Mouse (Mus musculus) forebrain, embryonic 16.5 days (tissue): ENCODE data around the gene Inhbc. TPM values are rescaled to one million over a fixed set of nuclear protein-coding genes. Genes with fewer than 3 reads are reported as not detected.

Experiments used
- ATAC-seq: fragments of 200-750 bp; cut with Nextera tagmentation; 2 replicates; pipeline ENCODE4 v1.8.0; 2017; ENCODE audit warnings: mild to moderate bottlenecking, moderate library complexity
- H3K27ac ChIP-seq: fragments of 300-500 bp; sonication (generic); 2 replicates; pipeline ENCODE4 v1.5.1; 2014; ENCODE audit warnings: low read length, control low read depth
- H3K27me3 ChIP-seq: fragments of 300-500 bp; sonication (generic); replicated peaks from 2 replicates; pipeline ENCODE4 v1.6.1; 2014; ENCODE audit warnings: low read length; ENCODE audit not compliant: control insufficient read depth, insufficient read depth
- H3K36me3 ChIP-seq: fragments of 300-500 bp; sonication (generic); 2 replicates; pipeline ENCODE4 v1.6.1; 2014; ENCODE audit not compliant: control insufficient read depth, insufficient read depth
- H3K4me1 ChIP-seq: fragments of 300-500 bp; sonication (generic); replicated peaks from 2 replicates; pipeline ENCODE4 v1.6.1; 2014; ENCODE audit warnings: low read length; ENCODE audit not compliant: control insufficient read depth, insufficient read depth
- H3K4me2 ChIP-seq: fragments of 300-500 bp; sonication (generic); 2 replicates; pipeline ENCODE4 v1.6.1; 2014; ENCODE audit warnings: mild to moderate bottlenecking, low read length, control low read depth
- H3K4me3 ChIP-seq: fragments of 300-500 bp; sonication (generic); replicated peaks from 2 replicates; pipeline ENCODE4 v1.5.1; 2014; ENCODE audit warnings: mild to moderate bottlenecking, low read length, control low read depth
- H3K9ac ChIP-seq: fragments of 300-500 bp; sonication (generic); replicated peaks from 2 replicates; pipeline ENCODE4 v1.6.1; 2014; ENCODE audit warnings: low read depth, low read length, control low read depth
- H3K9me3 ChIP-seq: fragments of 300-500 bp; sonication (generic); 2 replicates; pipeline ENCODE4 v1.6.1; 2016; ENCODE audit warnings: low read length; ENCODE audit not compliant: control insufficient read depth
- WGBS: fragments of 180-500 bp; shearing (Covaris S2); extraction: QIAGEN DNeasy Blood & Tissue Kit; methylation state at CpG from one replicate; pipeline ENCODE4 v1.1.7; 2014; 5-methylcytosine and 5-hydroxymethylcytosine counted together
- polyA plus RNA-seq: library from polyadenylated mRNA; unstranded; fragments of >200 nt; fragmentation: Nextera tagmentation; extraction: Ambion mirVana; gene quantifications from 2 replicates; pipeline ENCODE4 v1.2.1, GENCODE M21; 2015

Inhbc gene
- polyA plus RNA-seq, 1 experiment from 2014 or later = not detected

DNA sequence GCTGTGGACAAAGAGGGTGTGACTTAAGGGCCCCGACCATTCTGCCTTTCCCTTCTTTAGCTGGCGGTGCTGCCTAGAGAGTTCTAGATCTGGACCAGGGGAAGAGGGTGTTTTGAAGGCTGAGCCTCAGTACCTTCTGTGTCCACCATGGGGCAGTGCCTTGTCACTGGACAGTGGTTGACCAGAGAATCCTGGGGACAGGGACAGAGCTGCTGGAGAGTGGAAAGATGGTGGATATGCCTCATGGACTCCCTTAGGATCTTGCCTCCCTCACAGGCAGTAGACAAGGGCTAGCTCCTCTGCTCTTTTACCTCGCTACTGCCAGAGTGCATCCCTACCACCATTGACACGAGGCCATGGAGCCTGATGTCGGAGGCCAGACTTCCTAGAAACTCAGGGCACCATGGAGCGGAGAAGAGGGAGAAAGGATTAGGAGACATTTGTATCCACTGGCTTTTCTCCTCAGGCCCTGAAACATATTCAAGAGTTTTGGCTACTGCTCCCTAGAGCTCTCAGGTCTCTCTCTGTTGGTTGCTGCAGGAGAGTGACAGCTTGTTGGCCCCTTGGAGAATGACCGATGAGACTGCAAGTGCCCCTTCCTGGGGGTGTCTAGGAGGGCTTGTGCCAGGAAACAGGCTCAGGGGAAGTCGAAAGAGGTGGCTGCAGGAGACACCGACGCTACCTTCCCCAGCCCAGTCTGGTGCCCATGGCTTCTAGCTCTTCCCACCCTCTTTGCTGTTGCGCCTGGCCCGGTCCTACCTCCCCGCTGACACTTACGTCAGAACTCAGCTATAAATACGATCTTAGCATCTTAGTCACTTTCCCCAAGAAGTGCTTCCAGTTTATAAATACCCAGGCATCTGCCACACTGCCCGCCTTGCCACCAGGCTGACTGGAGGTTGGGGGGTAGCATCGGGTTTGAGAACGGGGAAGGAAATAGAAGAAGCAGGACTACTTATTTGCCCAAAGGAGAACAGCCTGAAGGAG, 16.0 kb downstream of the Inhbc start, which contains the start of gene Inhbe:
Gene Inhbe, minus strand, starts transcription at position 503 of the 987 bp plus-strand sequence.
- H3K27me3 ChIP-seq = no peaks in the 10 kb centered on the region; the same call in 1 of the 2 replicates
- no peak within 1 kb of the TSS for H3K9ac ChIP-seq
- 86% methylated on average over 18 of the region's 18 CpGs for WGBS
- H3K9me3 ChIP-seq = no peaks in the 10 kb centered on the region
- H3K4me2 ChIP-seq = no peak within 1 kb of the TSS
- H3K27ac ChIP-seq = no peak within 1 kb of the TSS
- ATAC-seq = no peak
- H3K36me3 ChIP-seq = no peaks in the 10 kb centered on the region
- no peaks in the 10 kb centered on the region for H3K4me1 ChIP-seq
- H3K4me3 ChIP-seq = no peak within 1 kb of the TSS

DNA sequence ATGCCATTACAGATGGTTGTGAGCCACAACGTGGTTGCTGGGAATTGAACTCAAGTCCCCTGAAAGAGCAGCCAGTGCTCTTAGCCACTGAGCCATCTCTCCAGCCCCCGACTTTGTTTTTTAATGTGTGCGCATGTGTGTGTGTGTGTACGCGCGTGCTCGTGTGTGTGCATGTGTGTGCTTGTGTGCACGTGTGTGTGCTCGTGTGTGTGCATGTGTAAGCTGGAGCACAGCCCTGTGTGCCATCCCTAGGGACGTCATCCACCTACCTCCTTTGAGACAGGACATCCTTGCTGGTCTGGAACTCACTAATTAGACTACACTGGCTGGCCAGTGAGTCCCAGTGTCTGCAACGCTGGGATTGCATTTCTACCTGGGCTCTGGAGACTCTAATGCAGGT, 17.5 kb downstream of the Inhbc start:
- Histone ChIP-seq H3K27me3 (no peaks in the 10 kb centered on the region; the same call in 1 of the 2 replicates), H3K4me2 (no peak overlapping the region), H3K9ac (no peak overlapping the region), H3K27ac (no peak overlapping the region), H3K4me1 (no peaks in the 10 kb centered on the region), H3K36me3 (no peaks in the 10 kb centered on the region), H3K4me3 (no peak overlapping the region), H3K9me3 (no peaks in the 10 kb centered on the region)
- 92% methylated on average over 11 of the region's 11 CpGs for WGBS
- no peak for ATAC-seq

DNA sequence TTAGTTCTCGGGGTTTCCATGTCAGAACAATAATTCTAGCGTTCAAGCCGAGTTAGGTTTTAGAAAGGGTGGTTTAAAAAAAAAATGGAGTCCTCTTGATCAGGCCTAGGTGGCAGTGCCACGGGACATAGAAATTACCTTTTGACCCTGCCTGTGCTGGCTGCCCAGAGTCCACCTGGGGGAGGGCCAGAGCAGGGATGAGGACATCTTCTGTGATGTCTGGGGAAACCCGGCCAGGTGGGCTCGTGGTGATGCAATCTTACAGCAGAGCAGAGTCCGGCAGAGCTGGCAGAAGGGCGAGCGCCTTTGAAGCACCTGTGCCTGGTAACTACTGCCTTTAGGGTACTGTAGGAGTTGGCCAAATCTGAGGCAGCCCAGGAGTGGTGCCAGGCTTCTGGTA, 18.0 kb downstream of the Inhbc start:
- H3K9me3 ChIP-seq = no peaks in the 10 kb centered on the region
- no peaks in the 10 kb centered on the region for H3K36me3 ChIP-seq
- H3K27me3 ChIP-seq = no peaks in the 10 kb centered on the region; the same call in 1 of the 2 replicates
- H3K4me2 ChIP-seq = no peak overlapping the region
- no peak overlapping the region for H3K4me3 ChIP-seq
- no peak overlapping the region for H3K27ac ChIP-seq
- no peaks in the 10 kb centered on the region for H3K4me1 ChIP-seq
- 90% methylated on average over 9 of the region's 9 CpGs for WGBS
- no peak overlapping the region for H3K9ac ChIP-seq
- no peak for ATAC-seq

DNA sequence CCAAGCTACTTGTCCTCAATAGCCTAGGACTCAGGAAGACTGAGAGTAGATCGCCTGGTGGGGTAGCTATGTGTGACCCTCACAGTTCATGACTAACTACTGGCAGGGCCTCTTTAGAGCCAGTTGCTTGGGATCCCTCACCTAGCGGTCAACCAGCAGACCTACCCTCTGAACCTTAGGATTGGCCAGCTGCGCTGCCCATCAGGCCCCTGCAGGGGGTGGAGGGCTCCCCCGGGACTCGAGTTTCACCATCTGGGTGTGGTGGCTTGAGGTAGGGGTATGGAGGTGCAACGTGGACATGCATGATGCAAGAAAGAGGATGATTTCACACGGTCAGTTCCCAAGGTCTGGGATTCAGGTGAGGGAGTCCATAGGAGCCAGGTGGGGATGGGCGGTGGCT, 18.5 kb downstream of the Inhbc start:
- Histone ChIP-seq H3K9ac (no peak overlapping the region), H3K4me2 (no peak overlapping the region), H3K36me3 (no peaks in the 10 kb centered on the region), H3K4me1 (no peaks in the 10 kb centered on the region), H3K27ac (no peak overlapping the region), H3K4me3 (no peak overlapping the region), H3K9me3 (no peaks in the 10 kb centered on the region), H3K27me3 (no peaks in the 10 kb centered on the region; the same call in 1 of the 2 replicates)
- WGBS = 77% methylated on average over 8 of the region's 8 CpGs
- no peak for ATAC-seq

DNA sequence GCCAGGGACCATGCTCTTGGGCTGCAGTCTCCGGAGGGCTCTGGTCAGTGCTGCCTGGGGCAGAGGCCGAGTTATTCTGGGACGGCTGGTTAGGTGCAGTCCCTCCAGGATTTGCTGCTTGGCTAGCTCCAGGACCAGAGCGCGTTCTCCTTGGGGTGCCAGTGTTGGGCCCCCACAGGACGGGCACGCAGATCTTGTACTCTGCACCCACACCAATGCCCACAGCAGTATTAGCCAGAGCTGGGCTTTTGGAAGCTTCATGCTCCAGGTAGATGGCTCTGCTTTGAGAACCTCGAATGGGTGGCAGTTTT, 19.0 kb downstream of the Inhbc start:
- ATAC-seq = no peak
- H3K27me3 ChIP-seq = no peaks in the 10 kb centered on the region; the same call in 1 of the 2 replicates
- H3K4me3 ChIP-seq = no peak overlapping the region
- 87% methylated on average over 8 of the region's 8 CpGs for WGBS
- no peak overlapping the region for H3K9ac ChIP-seq
- H3K4me2 ChIP-seq = no peak overlapping the region
- no peaks in the 10 kb centered on the region for H3K4me1 ChIP-seq
- H3K36me3 ChIP-seq = no peaks in the 10 kb centered on the region
- no peak overlapping the region for H3K27ac ChIP-seq
- H3K9me3 ChIP-seq = no peaks in the 10 kb centered on the region

DNA sequence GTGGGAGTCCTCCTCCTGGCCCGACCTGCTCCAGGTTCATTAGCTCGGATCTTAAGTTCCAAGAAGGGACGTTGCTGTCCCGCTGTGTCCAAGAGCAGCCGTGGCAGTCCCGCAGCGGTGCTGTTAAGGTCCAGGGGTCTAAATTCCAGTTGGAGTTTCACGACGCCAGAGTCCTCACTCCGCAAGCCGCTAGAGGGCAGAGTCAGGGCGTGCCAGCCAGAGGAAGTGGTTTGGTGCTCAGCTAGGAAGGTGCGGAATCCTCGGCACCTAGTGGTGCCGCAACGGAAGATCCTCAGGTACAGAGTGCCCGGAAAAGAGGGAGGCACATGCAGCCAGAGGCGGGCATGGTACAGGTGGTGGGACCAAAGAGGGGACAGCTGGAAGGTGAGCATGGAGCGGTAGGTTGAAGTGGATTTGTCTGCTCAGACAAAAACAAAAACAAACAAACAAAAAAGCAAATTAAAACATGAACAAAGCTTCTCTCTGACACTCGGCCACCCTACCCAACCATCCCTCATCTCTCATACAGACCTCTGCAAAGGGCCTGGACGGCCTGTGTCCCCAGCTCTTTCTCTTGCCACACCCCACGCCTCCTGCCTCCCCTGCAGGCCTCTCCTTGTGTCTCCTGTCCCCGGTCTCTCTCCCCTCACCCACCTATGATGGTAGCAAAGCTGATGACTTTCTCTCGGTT, 19.5 kb downstream of the Inhbc start:
- 12% methylated on average over 24 of the region's 24 CpGs for WGBS
- Histone ChIP-seq H3K36me3 (no peaks in the 10 kb centered on the region), H3K27ac (no peak overlapping the region), H3K4me3 (peak overlapping the region; percentile 21; the same call in 1 of the 2 replicates), H3K4me2 (peak overlapping the region; percentile 40; the same call in 1 of the 2 replicates), H3K27me3 (no peaks in the 10 kb centered on the region; the same call in 1 of the 2 replicates), H3K9ac (0 out of 2 replicates have a peak overlapping the region, but pooled peaks have one; percentile 12), H3K9me3 (no peaks in the 10 kb centered on the region), H3K4me1 (no peaks in the 10 kb centered on the region)
- ATAC-seq = peak; percentile 67

DNA sequence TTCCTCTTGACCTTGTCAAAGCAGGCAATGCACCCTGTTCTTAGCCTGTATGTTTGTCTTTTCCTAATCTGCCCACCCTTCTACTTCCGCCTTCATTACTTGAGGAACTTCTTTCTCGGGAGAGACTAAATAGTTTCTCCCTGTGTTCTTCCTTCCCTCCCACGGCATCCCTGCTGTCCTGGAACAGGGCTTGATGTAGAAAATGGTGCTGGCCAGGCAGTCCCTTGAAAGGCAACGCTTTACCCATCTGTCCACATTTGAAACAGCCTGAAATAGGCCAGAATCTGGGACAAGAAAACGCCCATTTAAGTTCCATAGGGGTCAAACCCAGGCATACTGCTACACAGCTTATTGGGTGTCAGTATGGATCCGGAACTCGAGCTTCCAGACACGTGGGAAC, 20.4 kb downstream of the Inhbc start:
- Histone ChIP-seq H3K4me3 (no peak overlapping the region), H3K9me3 (no peaks in the 10 kb centered on the region), H3K9ac (no peak overlapping the region), H3K4me1 (no peaks in the 10 kb centered on the region), H3K27ac (no peak overlapping the region), H3K4me2 (no peak overlapping the region), H3K27me3 (no peaks in the 10 kb centered on the region; the same call in 1 of the 2 replicates), H3K36me3 (no peaks in the 10 kb centered on the region)
- WGBS = 81% methylated on average over 8 of the region's 8 CpGs
- 0 out of 2 replicates have a peak, but pooled peaks have one; percentile 26 for ATAC-seq

DNA sequence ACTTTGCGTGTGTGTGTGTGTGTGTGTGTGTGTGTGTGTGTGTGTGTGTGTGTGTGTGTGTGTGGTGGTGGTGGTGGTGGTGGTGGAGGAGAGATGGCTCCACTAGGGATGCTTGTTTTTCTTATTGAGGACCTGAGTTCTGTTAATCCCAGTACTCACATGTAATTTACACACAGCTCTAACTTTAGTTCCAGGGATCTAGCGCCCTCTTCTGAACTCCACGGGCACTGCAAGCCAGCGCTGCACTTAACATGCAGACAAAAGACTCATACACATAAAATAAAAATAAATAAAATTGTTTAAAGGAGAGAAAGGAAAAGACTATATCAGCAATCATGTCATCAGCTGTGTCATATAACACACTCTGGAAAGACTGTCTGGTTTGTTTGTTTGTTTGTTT, 21.3 kb downstream of the Inhbc start:
- no peak overlapping the region for H3K9ac ChIP-seq
- 74% methylated on average over 4 of the region's 4 CpGs for WGBS
- no peak for ATAC-seq
- H3K36me3 ChIP-seq = no peaks in the 10 kb centered on the region
- H3K4me2 ChIP-seq = no peak overlapping the region
- H3K27ac ChIP-seq = no peak overlapping the region
- H3K9me3 ChIP-seq = no peaks in the 10 kb centered on the region
- H3K4me1 ChIP-seq = no peaks in the 10 kb centered on the region
- H3K27me3 ChIP-seq = no peaks in the 10 kb centered on the region; the same call in 1 of the 2 replicates
- H3K4me3 ChIP-seq = no peak overlapping the region

DNA sequence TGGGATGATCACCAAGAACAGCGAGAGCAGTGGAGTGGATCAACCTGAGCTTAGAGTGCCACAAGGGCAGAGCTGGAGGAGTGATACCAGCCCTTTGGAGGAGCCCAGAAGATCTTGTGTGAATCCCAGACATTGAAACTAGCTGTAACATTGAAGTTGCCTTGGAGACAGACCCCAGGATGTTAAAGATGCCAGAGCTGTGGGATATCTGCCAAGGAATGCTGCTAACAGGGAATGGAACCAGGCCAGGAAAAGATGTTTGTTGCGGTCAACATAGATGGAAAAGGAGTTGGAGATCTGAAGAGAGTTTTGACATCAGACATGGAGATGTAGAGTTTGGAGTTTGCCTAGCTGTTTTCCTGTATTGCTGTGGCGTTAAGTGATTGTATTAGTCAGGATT, 24.1 kb downstream of the Inhbc start:
- Histone ChIP-seq H3K9me3 (no peaks in the 10 kb centered on the region), H3K36me3 (no peaks in the 10 kb centered on the region), H3K4me2 (no peak overlapping the region), H3K9ac (no peak overlapping the region), H3K27me3 (peaks cover 11% of the 10 kb centered on the region), H3K4me1 (peaks cover 14% of the 10 kb centered on the region), H3K27ac (no peak overlapping the region), H3K4me3 (no peak overlapping the region)
- WGBS = 75% methylated on average over 3 of the region's 3 CpGs
- no peak for ATAC-seq
